Mouse (Mus musculus) embryonic facial prominence, embryonic 10.5 days (tissue): ENCODE measurements around the gene Sfrp2. TPM values are rescaled to one million over a fixed set of nuclear protein-coding genes. Genes with fewer than 3 reads are reported as not detected.
A peak's percentile ranks its signal among the peaks of the same experiment; 100 is the strongest.

Source experiments
- DNase-seq: peaks from one replicate; pipeline ENCODE4 v3.0.0-alpha.2; 2017; ENCODE audit warnings: low spot score
- H3K27ac ChIP-seq: fragments of 300-500 bp; sonication (generic); replicated peaks from 2 replicates; pipeline ENCODE4 v1.5.1; 2016; ENCODE audit warnings: mild to moderate bottlenecking
- H3K27me3 ChIP-seq: fragments of 300-500 bp; sonication (generic); replicated peaks from 2 replicates; pipeline ENCODE4 v1.6.1; 2016; ENCODE audit warnings: low read depth, mild to moderate bottlenecking; ENCODE audit not compliant: poor library complexity, severe bottlenecking
- H3K36me3 ChIP-seq: fragments of 300-500 bp; sonication (generic); replicated peaks from 2 replicates; pipeline ENCODE4 v1.6.1; 2016; ENCODE audit warnings: mild to moderate bottlenecking, moderate library complexity
- H3K4me1 ChIP-seq: fragments of 300-500 bp; sonication (generic); 2 replicates; pipeline ENCODE4 v1.6.1; 2016
- H3K4me3 ChIP-seq: fragments of 300-500 bp; sonication (generic); 2 replicates; pipeline ENCODE4 v1.5.1; 2016; ENCODE audit warnings: mild to moderate bottlenecking, moderate library complexity
- H3K9me3 ChIP-seq: fragments of 300-500 bp; sonication (generic); 2 replicates; pipeline ENCODE4 v1.6.1; 2016; ENCODE audit warnings: mild to moderate bottlenecking
- WGBS: fragments of 180-500 bp; shearing (Covaris S2); methylation state at CpG from one replicate; pipeline ENCODE4 v1.1.7; 2016; 5-methylcytosine and 5-hydroxymethylcytosine counted together
- polyA plus RNA-seq: library from polyadenylated mRNA; unstranded; fragments of >200 nt; fragmentation: Nextera tagmentation; extraction: Ambion mirVana; gene quantifications from 2 replicates; pipeline ENCODE4 v1.2.1, GENCODE M21; 2016

Gene Sfrp2
- polyA plus RNA-seq, 1 experiment from 2014 or later = 153 TPM

DNA sequence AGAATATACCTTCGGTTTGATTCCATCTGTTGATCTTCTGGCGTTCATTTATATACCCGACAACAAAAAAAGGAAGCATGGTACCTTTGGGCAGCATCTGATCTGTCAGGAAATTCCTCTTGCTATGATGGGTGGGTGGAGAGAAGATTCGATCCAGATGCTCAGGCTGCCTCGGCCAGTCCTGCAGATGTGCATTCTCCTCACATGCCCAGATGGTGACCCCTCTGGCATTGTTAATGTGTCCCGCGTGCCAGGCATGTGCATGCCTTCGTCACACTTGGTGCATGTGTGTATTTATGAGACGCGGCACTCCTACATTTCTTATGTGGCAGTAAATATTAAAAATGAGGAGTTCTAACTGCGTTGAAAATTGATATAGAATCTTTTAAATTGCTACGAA, 42.4 kb downstream of the Sfrp2 start:
- H3K27me3 ChIP-seq = no peaks in the 10 kb centered on the region
- no peaks in the 10 kb centered on the region for H3K36me3 ChIP-seq
- H3K9me3 ChIP-seq = no peaks in the 10 kb centered on the region
- H3K4me3 ChIP-seq = no peak overlapping the region
- H3K27ac ChIP-seq = no peak overlapping the region
- peaks cover 17% of the 10 kb centered on the region for H3K4me1 ChIP-seq
- peak; percentile 65 for DNase-seq
- 62% methylated on average over 12 of the region's 12 CpGs for WGBS

- Histone ChIP-seq H3K4me1 (peaks cover 27% of the 10 kb centered on the region), H3K27ac (0 out of 2 replicates have a peak overlapping the region, but pooled peaks have one; percentile 30), H3K9me3 (no peaks in the 10 kb centered on the region), H3K36me3 (no peaks in the 10 kb centered on the region), H3K27me3 (no peaks in the 10 kb centered on the region), H3K4me3 (no peak overlapping the region)
- DNase-seq = no peak
- WGBS = 82% methylated on average over 7 of the region's 7 CpGs
Measured at GRCm38 (mm10) chr3:83811987-83812386, 45.9 kb downstream of the Sfrp2 start.

DNA sequence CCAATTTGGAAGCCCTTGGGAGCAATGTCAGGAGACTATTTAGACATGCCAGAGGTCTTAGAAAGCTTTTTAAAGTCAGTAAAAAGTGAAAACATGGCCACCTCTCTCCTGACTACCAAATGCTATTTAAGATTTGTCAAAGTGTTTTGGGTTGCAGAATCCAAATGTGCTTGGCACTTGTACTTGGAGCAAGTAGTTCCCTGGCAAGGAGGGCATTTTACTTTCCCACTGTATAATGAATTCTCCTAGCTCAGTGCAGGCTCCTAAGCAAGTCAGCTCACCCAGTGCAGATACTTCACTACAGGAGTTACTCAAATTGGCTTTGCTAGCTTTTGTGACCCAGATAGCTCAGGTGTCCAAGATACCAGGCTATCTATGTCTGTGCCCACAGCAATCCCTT, 46.7 kb downstream of the Sfrp2 start:
- DNase-seq = no peak
- Histone ChIP-seq H3K27me3 (no peaks in the 10 kb centered on the region), H3K9me3 (no peaks in the 10 kb centered on the region), H3K27ac (no peak overlapping the region), H3K36me3 (no peaks in the 10 kb centered on the region), H3K4me1 (peaks cover 28% of the 10 kb centered on the region), H3K4me3 (no peak overlapping the region)

GRCm38 (mm10) chr3:83816372-83816925, 50.3 kb downstream of the Sfrp2 start:
- Histone ChIP-seq H3K4me1 (peaks cover 28% of the 10 kb centered on the region), H3K27ac (no peak overlapping the region), H3K27me3 (no peaks in the 10 kb centered on the region), H3K4me3 (no peak overlapping the region), H3K9me3 (no peaks in the 10 kb centered on the region), H3K36me3 (no peaks in the 10 kb centered on the region)
- no peak for DNase-seq
- WGBS = 83% methylated on average over 4 of the region's 4 CpGs

- Histone ChIP-seq H3K9me3 (no peaks in the 10 kb centered on the region), H3K4me3 (no peak overlapping the region), H3K27me3 (no peaks in the 10 kb centered on the region), H3K27ac (no peak overlapping the region), H3K4me1 (no peaks in the 10 kb centered on the region), H3K36me3 (no peaks in the 10 kb centered on the region)
- WGBS = 94% methylated on average over 4 of the region's 4 CpGs
- no peak for DNase-seq
Measured at GRCm38 (mm10) chr3:83823774-83824173, 57.7 kb downstream of the Sfrp2 start.

Other genes with a start within 250 kb of the Sfrp2 start
- 1.1 and 2.0 TPM in 2 replicates for gene Tlr2, start 75.4 kb downstream of the Sfrp2 start, polyA plus RNA-seq